Mouse (Mus musculus) liver, embryonic 14 days (tissue): ENCODE results near the gene Ntng1. TPM values are rescaled to one million over a fixed set of nuclear protein-coding genes. Genes with fewer than 3 reads are reported as not detected.

Source experiments
- polyA plus RNA-seq: library from polyadenylated mRNA; depleted of rRNA; stranded (reverse); fragments of >200 nt; gene quantifications from 2 replicates; pipeline ENCODE4 v1.2.3, GENCODE M21; 2012; rRNA removed

Gene Ntng1
- 0.03 and 0.06 TPM in 2 replicates for polyA plus RNA-seq

GRCm38 (mm10) chr3:110143206-110144061, at the start of gene Ntng1:
Gene Ntng1 (minus strand): TSS chr3:110144011.

Other genes with a start within 250 kb of the Ntng1 start
- 4.3 and 4.8 TPM in 2 replicates for gene Prmt6, start 107.0 kb upstream of the Ntng1 start, polyA plus RNA-seq